Mouse (Mus musculus) testis, postnatal 10 days (tissue): ENCODE measurements around the gene Por.

Experiments
- DNase-seq: peaks from one replicate; pipeline ENCODE4 v3.0.0; 2021; ENCODE audit warnings: low spot score

Gene Por

DNA sequence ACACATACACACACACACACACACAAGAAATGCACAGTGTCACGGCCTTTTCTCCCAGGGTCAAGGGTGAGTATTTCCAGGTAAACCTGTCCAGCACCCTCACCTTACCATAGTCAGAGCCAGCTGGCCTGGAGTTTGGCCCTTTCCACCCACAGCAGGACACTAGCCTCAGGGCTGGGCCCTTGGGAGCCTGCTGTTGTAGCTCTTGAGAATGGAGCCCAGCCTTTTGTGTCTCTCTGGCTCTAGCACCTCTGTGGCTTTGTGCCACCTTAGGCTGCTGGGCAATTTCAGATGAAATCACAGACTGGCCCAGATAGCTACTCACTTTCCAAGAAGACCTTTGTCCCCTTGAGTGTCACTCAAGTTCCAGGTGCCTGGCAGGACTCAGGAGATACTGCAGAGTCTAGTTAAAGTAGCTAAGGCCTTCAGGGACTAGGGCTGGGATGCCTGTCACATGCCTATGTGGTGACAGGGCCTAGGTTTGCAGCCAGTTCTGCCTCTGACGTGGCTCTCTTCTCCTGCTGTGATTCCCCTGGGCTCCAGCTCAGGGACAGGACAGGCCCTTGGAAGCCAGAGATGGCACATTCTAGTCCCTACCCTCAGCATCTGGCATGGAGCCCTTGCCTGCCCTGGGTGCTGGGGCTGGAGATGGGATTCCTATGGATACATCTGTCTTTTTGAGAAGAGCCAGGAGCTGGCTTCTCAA lies 57.0 kb downstream of the Por start:
- no peak for DNase-seq

DNA sequence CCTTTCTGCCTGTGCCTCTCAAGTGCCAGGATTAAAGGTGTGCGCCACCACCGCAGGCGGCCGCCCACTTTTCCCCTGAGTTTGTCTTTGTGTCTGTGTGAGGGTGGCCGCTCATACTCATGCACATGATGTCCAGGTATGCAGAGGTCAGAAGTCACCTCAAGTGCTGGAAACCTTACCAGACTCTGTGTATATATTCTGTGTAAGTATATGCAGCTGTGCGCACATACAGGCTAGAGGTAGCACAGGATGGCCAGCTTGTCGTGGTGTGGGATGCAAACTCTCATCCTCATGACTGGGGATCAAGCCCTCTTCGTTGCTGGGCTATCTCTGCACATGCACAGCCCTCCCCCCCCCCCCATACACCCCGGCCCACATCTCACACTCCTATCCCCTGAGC lies 58.0 kb downstream of the Por start:
- DNase-seq, result no peak

DNA sequence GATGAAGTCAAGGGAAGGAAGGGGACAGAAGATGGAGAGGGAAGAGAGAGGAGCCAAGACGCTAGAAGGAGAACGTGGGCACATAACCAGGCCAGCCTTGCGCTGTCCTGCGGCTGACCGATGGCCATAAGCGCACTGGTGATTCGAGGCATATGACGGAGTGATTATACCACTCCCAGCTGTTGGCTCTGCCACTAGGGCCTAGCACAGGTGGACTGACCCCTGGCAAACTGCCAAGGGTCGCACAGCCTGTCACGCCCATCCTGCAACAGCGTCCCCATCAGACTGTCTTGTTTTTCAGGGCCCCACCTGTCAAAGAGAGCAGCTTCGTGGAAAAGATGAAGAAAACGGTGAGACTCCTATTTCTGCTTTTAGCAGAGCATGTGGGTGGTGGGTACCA lies 58.5 kb downstream of the Por start:
- no peak for DNase-seq

DNA sequence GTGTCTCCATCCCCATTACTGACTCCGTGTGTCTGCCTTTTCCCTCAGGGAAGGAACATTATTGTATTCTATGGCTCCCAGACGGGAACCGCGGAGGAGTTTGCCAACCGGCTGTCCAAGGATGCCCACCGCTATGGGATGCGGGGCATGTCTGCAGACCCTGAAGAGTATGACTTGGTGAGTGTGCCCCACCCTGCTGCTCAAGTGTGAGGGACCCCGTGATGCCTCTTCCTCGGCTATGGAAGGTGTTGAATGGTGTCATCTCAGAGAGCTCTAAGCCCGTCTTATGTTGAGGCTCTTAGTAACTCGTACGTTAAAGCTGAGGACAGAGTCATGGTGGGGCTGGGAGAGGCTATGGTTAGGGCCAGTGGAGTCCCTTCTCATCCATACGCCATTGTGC lies 59.5 kb downstream of the Por start:
- no peak for DNase-seq

DNA sequence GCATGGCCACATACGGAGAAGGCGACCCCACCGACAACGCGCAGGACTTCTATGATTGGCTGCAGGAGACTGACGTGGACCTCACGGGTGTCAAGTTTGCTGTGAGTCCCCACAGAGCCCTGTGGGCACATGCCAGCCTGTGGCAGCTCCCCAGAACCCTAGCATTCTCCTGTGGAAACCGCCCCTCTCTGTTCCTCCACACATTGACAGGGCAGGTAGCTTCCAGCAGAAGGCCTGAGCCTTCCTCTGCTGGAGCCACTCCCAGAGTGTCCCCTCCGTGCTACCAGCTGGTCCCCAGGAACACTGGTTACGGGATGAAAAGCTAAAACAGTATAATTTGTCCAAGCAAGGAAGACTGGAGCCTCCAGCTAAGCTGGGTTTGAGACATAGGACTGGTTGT lies 60.4 kb downstream of the Por start:
- DNase-seq, result no peak

DNA sequence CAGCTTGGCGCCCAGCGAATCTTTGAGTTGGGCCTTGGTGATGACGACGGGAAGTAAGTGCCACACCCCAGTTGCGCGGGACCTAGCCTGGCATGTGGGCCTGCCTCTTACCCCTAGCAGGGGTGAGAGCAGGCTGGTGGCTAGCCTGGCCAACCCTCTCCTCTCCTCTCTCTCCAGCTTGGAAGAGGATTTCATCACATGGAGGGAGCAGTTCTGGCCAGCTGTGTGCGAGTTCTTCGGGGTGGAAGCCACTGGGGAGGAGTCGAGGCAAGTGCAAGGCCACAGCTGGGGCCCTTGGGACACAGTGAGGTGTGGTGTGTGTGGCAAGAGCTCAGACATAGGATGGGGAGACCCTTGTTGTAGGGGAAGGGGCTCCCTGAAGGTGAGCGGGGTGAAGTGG lies 61.1 kb downstream of the Por start:
- no peak for DNase-seq

DNA sequence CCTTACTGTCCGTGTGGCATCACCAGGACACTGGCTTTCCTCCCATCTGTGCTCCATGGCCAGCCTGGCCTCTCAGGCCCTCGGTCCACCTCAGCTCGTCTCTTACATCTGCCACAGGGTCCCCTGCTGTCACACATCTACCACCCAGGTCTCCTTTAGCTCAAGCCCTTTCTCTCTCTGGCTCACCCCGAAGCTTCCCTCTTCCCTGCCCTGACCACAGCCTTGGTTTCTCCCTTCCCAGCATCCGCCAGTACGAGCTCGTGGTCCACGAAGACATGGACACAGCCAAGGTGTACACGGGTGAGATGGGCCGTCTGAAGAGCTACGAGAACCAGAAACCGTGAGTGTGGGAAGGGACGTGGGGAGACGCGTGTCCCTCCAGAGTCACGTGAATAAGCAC lies 61.5 kb downstream of the Por start:
- no peak for DNase-seq

DNA sequence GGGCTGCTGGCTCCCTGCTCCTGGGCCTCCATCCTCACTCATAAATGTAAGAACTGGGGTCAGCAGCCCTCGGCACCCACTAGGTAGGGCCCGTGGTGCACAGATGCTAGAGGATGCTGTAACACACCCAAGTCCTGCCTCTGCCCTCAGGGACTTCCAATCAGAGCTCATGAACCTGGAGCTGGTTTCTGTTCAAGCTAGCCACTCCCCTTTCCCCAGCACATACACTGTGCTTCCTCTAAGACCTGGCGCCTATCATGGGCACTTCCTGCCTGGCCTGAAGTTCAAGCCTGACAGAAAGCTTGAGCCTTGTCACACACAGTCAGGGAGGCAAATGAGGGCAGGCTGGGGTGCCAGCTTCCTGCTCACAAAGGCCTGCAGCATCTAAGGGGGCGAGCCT lies 63.2 kb downstream of the Por start:
- DNase-seq, result no peak

DNA sequence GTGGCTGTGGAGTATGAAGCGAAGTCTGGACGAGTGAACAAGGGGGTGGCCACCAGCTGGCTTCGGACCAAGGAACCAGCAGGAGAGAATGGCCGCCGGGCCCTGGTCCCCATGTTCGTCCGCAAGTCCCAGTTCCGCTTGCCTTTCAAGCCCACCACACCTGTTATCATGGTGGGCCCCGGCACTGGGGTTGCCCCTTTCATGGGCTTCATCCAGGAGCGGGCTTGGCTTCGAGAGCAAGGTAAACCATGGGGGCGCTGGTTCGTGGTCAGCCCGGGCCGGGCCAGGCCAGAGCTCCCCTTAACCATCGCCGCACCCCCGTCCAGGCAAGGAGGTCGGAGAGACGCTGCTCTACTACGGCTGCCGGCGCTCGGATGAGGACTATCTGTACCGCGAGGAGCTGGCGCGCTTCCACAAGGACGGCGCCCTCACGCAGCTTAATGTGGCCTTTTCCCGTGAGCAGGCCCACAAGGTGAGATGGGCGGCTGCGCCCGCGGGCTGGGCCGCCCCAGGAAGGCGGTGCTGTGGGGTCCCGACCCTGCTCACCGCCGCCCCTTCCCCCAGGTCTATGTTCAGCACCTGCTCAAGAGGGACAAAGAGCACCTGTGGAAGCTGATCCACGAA lies 64.3 kb downstream of the Por start:
- no peak for DNase-seq

DNA sequence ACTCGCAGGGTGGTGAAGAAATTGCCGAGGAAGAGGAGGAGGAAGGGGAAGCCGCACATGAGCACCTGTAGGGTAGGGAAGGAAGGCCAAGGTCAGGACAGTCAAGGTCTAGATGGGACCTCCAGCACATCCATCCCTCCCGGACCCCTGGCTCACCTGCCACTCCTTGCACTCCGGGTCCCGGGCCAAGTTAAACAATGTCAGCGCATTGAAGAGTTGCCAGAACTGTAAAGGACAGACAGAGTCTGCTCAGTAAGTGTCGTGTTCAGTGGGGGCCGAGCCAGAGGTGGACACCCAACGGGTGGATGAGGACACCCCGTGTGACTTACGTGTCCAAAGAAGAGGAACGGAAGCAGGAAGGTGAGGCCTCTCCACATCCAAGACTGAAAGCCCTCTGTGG lies 65.9 kb downstream of the Por start:
- DNase-seq, result no peak

DNA sequence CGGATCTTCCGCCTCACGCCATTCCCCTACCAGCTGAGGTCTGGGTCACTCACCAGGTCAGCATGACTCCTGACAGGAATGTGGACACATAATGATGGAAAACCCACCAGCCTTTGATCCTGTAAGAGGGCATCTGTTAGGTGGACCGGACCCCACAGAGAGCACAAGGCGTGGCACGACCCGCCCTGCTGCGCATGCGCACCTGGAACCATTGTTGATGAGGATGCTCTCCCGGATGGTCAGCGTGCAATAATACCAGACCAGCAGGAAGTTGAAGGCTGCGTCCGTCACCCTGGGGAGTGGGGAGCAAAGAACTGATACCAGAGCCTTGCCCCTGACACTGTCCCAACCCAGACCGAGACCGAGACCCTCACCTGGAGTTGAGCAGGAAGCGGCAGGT lies 66.7 kb downstream of the Por start:
- DNase-seq, result no peak

DNA sequence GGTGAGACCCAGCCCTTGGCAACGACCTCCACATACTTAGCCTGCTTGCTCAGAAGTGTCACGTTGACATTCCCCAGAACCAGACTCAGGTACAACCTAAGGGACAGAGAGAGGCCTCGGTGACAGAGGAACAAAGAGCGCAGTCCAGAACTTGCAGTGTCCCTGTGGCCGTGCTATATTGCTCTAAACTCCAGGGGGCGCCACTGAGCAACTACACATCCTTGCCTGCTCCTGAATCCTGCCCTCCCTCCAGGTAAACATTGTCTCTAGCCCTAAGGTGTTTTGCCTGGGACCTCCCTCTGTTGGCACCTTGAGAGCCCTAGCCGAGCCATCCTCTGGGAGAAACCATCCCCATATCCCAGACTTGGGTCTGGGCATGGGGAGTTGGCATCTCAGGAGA lies 67.3 kb downstream of the Por start:
- no peak for DNase-seq

DNA sequence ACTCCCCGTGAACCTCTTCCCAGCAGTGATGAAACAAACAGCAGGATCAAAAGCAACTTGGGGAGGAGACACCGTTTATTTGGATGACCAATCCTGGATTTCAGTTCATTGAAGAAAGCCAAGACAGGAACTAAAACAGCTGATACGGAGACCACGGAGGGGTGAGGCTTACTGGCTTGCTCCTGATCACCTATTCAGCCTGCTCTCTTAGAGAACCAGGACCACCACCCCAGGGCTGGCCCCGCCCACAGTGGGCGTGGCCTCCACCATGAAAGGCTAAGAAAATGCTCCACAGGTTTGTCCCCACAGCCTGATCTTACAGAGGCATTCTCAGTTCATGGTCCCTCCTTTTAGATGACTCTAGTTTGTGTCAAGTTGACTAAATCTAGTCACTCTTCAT lies 68.4 kb downstream of the Por start:
- DNase-seq, result no peak

DNA sequence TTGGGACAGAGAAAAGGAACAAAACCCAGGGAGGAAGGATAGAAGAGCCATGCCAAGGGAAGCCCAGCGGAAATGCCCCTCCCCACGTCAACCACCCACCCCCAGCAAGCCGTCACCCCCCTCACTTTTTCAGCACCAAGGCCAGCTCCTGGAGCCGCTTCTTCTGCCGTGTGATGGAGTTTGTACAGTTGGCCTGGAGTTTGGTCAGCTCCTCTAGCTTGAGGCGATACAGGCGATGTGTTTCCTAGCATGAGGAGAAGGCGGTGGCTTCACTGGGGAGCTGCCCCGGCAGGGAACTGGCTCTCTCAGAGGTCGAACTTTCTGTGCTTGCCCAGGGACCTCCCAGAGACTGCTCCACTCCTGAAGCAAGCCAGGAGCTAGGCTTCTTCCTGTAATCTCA lies 72.3 kb downstream of the Por start:
- DNase-seq, result peak; percentile 63

DNA sequence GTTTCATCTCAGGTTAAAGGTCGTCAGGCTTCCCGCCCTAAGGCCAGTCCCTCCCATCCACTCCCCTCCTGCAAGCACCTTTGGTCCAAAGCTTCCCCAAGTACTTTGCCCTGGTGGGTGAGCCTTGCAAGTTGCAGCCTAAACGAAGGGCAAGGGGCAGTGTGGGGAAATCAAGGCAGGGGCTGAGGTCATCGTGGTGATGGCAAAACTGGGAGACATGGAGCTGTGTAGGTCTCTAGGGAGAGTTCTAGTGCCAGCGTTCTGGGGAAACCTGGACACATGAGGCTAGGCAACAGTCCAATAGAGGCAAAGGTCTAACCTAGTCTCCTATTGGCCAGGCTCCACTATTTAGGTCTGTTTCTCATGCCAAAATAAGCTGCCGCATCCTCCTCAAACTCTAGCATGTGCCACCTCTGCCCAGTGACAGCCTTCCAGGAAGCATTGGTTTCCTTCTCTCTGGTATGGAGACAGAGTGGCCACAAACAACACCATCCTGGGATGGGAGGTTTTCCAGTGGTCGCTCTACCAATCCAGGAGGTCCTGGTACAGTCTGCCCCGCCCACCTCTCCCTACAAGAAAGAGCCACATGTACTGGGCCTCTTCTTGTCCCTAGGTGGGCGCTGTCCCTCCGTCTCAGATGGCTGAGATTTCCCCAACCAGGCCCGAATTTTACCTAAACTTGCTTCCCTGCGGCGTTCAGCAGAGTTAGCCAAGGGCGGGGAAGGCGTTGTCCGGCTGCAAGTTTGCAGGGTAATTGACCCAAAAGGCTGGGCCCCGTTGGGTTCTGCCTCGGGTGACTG lies 73.3 kb downstream of the Por start:
- peak; percentile 68 for DNase-seq

DNA sequence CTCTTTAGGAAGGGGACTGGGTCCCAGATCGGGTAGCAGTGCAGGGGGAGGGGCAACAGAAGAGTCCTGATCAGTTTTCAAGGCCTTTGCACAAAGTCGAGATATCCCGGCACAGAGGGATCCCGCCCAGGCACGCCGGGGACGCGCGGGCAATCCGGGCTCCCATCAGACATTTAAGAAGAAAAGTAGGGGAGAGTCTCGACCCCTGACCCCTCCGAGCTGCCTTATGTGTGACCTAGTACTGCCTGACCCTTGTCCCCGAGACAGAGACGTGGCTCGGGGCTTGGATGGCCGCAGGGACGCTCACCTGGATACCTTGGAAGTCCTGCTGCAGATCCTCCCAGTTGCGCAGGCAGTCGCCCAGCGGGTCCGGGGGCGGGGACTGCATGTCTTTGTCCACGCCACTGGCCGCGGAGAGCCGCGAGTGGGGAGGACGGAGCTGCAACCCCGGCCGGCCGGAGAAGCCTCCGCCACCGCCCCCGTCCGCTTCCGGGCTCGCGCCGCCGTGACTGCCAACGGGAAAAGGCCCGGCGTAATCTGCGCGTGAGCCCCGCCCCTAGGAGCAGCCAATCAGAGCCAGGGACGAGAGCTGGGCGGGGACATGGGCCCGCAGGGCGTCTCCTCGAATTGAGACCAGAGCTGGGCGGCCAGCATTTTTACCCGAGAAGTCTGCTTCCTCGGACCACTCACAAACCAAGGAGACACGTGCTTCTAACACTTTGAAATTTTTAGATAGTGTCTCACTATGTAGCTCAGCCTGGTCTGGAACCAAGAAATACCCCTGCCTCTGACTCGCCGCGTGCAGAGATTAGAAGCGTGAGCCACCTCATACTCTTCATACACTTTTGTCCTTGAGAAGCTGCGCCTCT lies 74.1 kb downstream of the Por start, which contains the start of gene Tmem120a:
TSS of gene Tmem120a (minus strand) at position 708 of the 869 bp plus-strand sequence.
- DNase-seq, result peak; percentile 97

DNA sequence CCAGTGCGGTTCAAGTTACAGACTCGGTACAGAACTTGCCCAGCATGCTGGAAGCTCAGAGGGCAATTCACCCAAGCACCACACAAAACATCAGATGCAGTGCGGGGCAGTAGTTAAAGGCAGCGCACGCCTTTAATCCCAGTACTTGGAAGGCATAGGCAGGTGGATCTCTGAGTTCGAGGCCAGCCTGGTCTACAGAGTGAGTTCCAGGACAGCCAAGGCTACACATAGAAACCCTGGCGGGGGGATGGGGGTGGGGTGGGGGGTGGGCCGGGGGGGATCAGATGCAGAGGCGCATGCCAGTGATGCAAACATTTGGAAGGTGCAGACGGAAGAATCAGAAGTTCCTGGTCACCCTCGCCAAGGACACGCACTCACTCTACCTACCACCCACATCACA lies 74.9 kb downstream of the Por start:
- DNase-seq, result no peak

DNA sequence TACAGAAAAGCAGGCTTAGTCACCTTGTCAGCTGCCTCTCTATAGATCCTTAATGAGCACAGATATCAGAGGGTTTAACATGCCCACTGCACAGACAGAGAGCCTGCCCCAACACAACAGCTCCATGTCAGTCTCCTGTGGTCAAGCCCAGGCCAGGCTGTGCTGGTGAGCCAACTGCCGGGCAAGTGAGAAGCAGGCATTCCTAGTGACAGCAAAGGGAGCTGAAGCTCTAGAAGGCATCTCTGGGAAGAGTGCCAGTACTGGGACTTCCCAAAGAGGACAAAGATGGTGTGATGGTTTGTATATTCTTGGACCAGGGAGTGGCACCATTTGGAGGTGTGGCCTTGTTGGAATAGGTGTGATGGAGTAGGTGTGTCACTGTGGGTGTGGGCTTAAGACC lies 81.2 kb downstream of the Por start:
- DNase-seq, result no peak

DNA sequence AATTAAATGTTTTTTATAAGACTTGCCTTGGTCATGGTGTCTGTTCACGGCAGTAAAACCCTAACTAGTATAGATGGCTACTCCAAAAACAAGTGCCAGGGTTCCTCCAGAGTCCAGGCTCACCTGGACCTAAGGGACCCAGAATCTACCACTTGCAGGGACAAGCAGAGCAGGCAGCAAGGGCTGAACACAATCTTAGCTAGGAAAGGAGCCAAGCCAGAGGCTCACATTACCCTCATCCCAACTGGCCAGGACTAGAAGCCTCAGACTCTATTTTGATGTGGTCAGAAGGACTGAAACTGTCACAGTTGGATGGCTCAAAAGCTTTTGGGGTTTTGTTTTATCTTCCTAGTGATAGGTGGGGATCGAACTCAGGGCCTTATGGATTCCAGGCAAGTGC lies 81.8 kb downstream of the Por start:
- no peak for DNase-seq

DNA sequence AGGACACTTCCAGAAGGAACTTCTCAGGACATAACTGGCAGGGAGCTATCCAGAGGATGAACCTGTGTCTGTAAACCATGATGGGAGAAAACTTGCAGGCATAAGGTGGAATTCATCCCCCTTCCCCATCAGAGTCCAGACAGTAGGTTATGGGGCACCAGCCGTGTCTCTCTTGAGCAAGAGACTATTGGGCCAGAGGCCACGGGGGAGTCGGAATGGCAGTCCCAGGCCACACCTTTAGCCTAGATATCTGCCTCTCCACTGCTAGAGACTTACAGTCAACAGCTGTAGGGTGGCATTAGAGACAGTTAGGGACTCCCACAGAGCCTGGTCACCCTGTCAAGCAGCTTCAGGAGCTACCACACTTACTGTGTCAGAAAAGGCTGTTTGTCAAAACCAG lies 92.0 kb downstream of the Por start:
- DNase-seq, result no peak

DNA sequence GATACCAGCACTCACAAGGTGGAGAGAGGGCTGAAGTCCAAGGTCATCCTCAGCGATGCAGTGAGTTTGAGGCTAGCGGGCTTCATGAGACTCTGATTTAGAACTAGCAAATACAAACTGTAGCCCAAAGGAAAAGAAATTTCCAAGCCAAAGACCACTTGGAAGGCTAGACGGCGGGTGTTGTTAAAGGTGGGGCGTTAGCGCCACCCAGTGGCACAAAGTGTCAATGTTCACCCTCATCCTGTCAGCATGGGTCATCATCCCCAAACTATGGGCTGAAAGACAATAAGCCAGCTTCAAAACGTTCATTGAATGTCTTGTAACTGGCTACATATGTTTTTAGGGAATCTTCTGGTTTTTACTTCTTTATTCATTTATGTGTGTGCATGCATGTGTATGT lies 93.7 kb downstream of the Por start:
- DNase-seq, result peak; percentile 85

DNA sequence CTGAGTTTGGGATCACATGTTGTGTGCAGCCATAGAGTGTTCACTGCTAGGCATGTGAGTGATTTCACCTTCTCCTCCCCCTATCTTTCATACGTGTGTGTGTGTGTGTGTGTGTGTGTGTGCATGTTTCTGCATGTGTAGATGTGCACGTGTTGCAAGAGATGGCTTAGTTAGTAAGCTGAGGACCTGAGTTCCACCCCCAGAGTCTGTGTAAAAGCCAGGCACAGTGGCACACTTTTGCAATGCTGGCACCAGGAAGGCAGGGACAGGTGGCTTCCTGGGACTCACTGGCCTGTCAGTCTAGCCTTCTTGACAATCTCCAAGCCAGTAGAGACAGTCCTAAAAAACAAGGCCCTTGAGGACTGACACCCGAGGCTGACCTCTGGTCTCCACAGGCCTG lies 95.1 kb downstream of the Por start:
- DNase-seq, result no peak
